Mouse (Mus musculus): ENCODE data around the gene Sgk1. TPM values are rescaled to one million over a fixed set of nuclear protein-coding genes. Genes with fewer than 3 reads are reported as not detected.

Gene Sgk1
- polyA plus RNA-seq, 1 experiment from 2014 or later = 27.4 TPM

GRCm38 (mm10) chr10:22000491-22001306 lies 118.7 kb downstream of the Sgk1 start:
- no peaks in the 10 kb centered on the region for H3K9me3 ChIP-seq (ENCODE audit: control insufficient read depth, low read length)
- no peaks in the 10 kb centered on the region for H3K4me1 ChIP-seq (ENCODE audit: control insufficient read depth, insufficient read depth, low read length)
- DNase-seq (ENCODE audit: low spot score) (peak; percentile 18), ATAC-seq (ENCODE audit: insufficient number of reproducible peaks, low FRiP score, low TSS enrichment, low read depth) (no peak)
- H3K9ac ChIP-seq (ENCODE audit: low read length) = no peak overlapping the region
- H3K27ac ChIP-seq (replicated peaks; ENCODE audit: low read depth, low read length) = no peak overlapping the region
- H3K36me3 ChIP-seq (ENCODE audit: control insufficient read depth, insufficient read depth, low read length) = no peaks in the 10 kb centered on the region
- WGBS = 81% methylated on average over 10 of the region's 10 CpGs
- no peaks in the 10 kb centered on the region for H3K27me3 ChIP-seq (ENCODE audit: control insufficient read depth, insufficient read depth, low read length)
- no peak overlapping the region for H3K4me2 ChIP-seq (ENCODE audit: low read depth, severe bottlenecking)
- H3K4me3 ChIP-seq (ENCODE audit: low read depth, low read length) = no peak overlapping the region

- no peaks in the 10 kb centered on the region for H3K36me3 ChIP-seq (ENCODE audit: control insufficient read depth, insufficient read depth, low read length)
- no peak overlapping the region for H3K9ac ChIP-seq (ENCODE audit: low read length)
- H3K4me2 ChIP-seq (ENCODE audit: low read depth, severe bottlenecking) = no peak overlapping the region
- H3K4me3 ChIP-seq (ENCODE audit: low read depth, low read length) = no peak overlapping the region
- WGBS = 98% methylated on average over 3 of the region's 5 CpGs
- ATAC-seq (ENCODE audit: insufficient number of reproducible peaks, low FRiP score, low TSS enrichment, low read depth) (no peak), DNase-seq (ENCODE audit: low spot score) (peak; percentile 16)
- no peak overlapping the region for H3K27ac ChIP-seq (replicated peaks; ENCODE audit: low read depth, low read length)
- H3K4me1 ChIP-seq (ENCODE audit: control insufficient read depth, insufficient read depth, low read length) = no peaks in the 10 kb centered on the region
- H3K9me3 ChIP-seq (ENCODE audit: control insufficient read depth, low read length) = no peaks in the 10 kb centered on the region
- no peaks in the 10 kb centered on the region for H3K27me3 ChIP-seq (ENCODE audit: control insufficient read depth, insufficient read depth, low read length)
Measured at GRCm38 (mm10) chr10:22001621-22002020, 119.6 kb downstream of the Sgk1 start.

GRCm38 (mm10) chr10:22004763-22005162 lies 122.8 kb downstream of the Sgk1 start:
- DNase-seq (ENCODE audit: low spot score) (peak; percentile 13), ATAC-seq (ENCODE audit: insufficient number of reproducible peaks, low FRiP score, low TSS enrichment, low read depth) (no peak)
- H3K9me3 ChIP-seq (ENCODE audit: control insufficient read depth, low read length) = no peaks in the 10 kb centered on the region
- H3K27me3 ChIP-seq (ENCODE audit: control insufficient read depth, insufficient read depth, low read length) = no peaks in the 10 kb centered on the region
- no peaks in the 10 kb centered on the region for H3K36me3 ChIP-seq (ENCODE audit: control insufficient read depth, insufficient read depth, low read length)
- H3K27ac ChIP-seq (replicated peaks; ENCODE audit: low read depth, low read length) = no peak overlapping the region
- no peak overlapping the region for H3K4me3 ChIP-seq (ENCODE audit: low read depth, low read length)
- H3K9ac ChIP-seq (ENCODE audit: low read length) = no peak overlapping the region
- H3K4me2 ChIP-seq (ENCODE audit: low read depth, severe bottlenecking) = no peak overlapping the region
- WGBS = 80% methylated on average over 5 of the region's 5 CpGs
- no peaks in the 10 kb centered on the region for H3K4me1 ChIP-seq (ENCODE audit: control insufficient read depth, insufficient read depth, low read length)

GRCm38 (mm10) chr10:22007160-22007801 lies 125.3 kb downstream of the Sgk1 start:
- no peak overlapping the region for H3K27ac ChIP-seq (replicated peaks; ENCODE audit: low read depth, low read length)
- DNase-seq (ENCODE audit: low spot score) (peak; percentile 19), ATAC-seq (ENCODE audit: insufficient number of reproducible peaks, low FRiP score, low TSS enrichment, low read depth) (no peak)
- H3K4me3 ChIP-seq (ENCODE audit: low read depth, low read length) = no peak overlapping the region
- no peaks in the 10 kb centered on the region for H3K27me3 ChIP-seq (ENCODE audit: control insufficient read depth, insufficient read depth, low read length)
- WGBS = 73% methylated on average over 10 of the region's 10 CpGs
- H3K9ac ChIP-seq (ENCODE audit: low read length) = no peak overlapping the region
- no peaks in the 10 kb centered on the region for H3K36me3 ChIP-seq (ENCODE audit: control insufficient read depth, insufficient read depth, low read length)
- no peak overlapping the region for H3K4me2 ChIP-seq (ENCODE audit: low read depth, severe bottlenecking)
- H3K9me3 ChIP-seq (ENCODE audit: control insufficient read depth, low read length) = no peaks in the 10 kb centered on the region
- H3K4me1 ChIP-seq (ENCODE audit: control insufficient read depth, insufficient read depth, low read length) = no peaks in the 10 kb centered on the region

GRCm38 (mm10) chr10:22007802-22008172 lies 125.8 kb downstream of the Sgk1 start:
- peak; percentile 46 for DNase-seq (ENCODE audit: low spot score)
- H3K27me3 ChIP-seq (ENCODE audit: control insufficient read depth, insufficient read depth, low read length) = no peaks in the 10 kb centered on the region
- no peak for ATAC-seq (ENCODE audit: insufficient number of reproducible peaks, low FRiP score, low TSS enrichment, low read depth)
- no peaks in the 10 kb centered on the region for H3K4me1 ChIP-seq (ENCODE audit: control insufficient read depth, insufficient read depth, low read length)
- H3K9ac ChIP-seq (ENCODE audit: low read length) = no peak overlapping the region
- H3K4me3 ChIP-seq (ENCODE audit: low read depth, low read length) = no peak overlapping the region
- 52% methylated on average over 4 of the region's 4 CpGs for WGBS
- no peak overlapping the region for H3K4me2 ChIP-seq (ENCODE audit: low read depth, severe bottlenecking)
- no peaks in the 10 kb centered on the region for H3K36me3 ChIP-seq (ENCODE audit: control insufficient read depth, insufficient read depth, low read length)
- no peaks in the 10 kb centered on the region for H3K9me3 ChIP-seq (ENCODE audit: control insufficient read depth, low read length)
- no peak overlapping the region for H3K27ac ChIP-seq (replicated peaks; ENCODE audit: low read depth, low read length)

GRCm38 (mm10) chr10:22010088-22010818 lies 128.3 kb downstream of the Sgk1 start:
- no peak overlapping the region for H3K9ac ChIP-seq (ENCODE audit: low read length)
- H3K4me1 ChIP-seq (ENCODE audit: control insufficient read depth, insufficient read depth, low read length) = no peaks in the 10 kb centered on the region
- ATAC-seq (ENCODE audit: insufficient number of reproducible peaks, low FRiP score, low TSS enrichment, low read depth) = no peak
- no peak overlapping the region for H3K4me3 ChIP-seq (ENCODE audit: low read depth, low read length)
- 37% methylated on average over 19 of the region's 19 CpGs for WGBS
- no peak overlapping the region for H3K4me2 ChIP-seq (ENCODE audit: low read depth, severe bottlenecking)
- H3K27ac ChIP-seq (replicated peaks; ENCODE audit: low read depth, low read length) = no peak overlapping the region
- no peaks in the 10 kb centered on the region for H3K9me3 ChIP-seq (ENCODE audit: control insufficient read depth, low read length)
- no peaks in the 10 kb centered on the region for H3K27me3 ChIP-seq (ENCODE audit: control insufficient read depth, insufficient read depth, low read length)
- peak; percentile 88 for DNase-seq (ENCODE audit: low spot score)
- H3K36me3 ChIP-seq (ENCODE audit: control insufficient read depth, insufficient read depth, low read length) = no peaks in the 10 kb centered on the region

- Histone ChIP-seq H3K4me3 (ENCODE audit: low read depth, low read length) (no peak overlapping the region), H3K9ac (ENCODE audit: low read length) (no peak overlapping the region), H3K4me1 (ENCODE audit: control insufficient read depth, insufficient read depth, low read length) (no peaks in the 10 kb centered on the region), H3K27ac (replicated peaks; ENCODE audit: low read depth, low read length) (no peak overlapping the region), H3K9me3 (ENCODE audit: control insufficient read depth, low read length) (no peaks in the 10 kb centered on the region), H3K4me2 (ENCODE audit: low read depth, severe bottlenecking) (no peak overlapping the region), H3K27me3 (ENCODE audit: control insufficient read depth, insufficient read depth, low read length) (no peaks in the 10 kb centered on the region), H3K36me3 (ENCODE audit: control insufficient read depth, insufficient read depth, low read length) (no peaks in the 10 kb centered on the region)
- DNase-seq (ENCODE audit: low spot score) = no peak
- ATAC-seq (ENCODE audit: insufficient number of reproducible peaks, low FRiP score, low TSS enrichment, low read depth) = no peak
- WGBS = 76% methylated on average over 16 of the region's 16 CpGs
Measured at GRCm38 (mm10) chr10:22017469-22018159, 135.6 kb downstream of the Sgk1 start.

GRCm38 (mm10) chr10:22018618-22019017 lies 136.6 kb downstream of the Sgk1 start:
- Histone ChIP-seq H3K27me3 (ENCODE audit: control insufficient read depth, insufficient read depth, low read length) (no peaks in the 10 kb centered on the region), H3K36me3 (ENCODE audit: control insufficient read depth, insufficient read depth, low read length) (no peaks in the 10 kb centered on the region), H3K27ac (replicated peaks; ENCODE audit: low read depth, low read length) (no peak overlapping the region), H3K4me1 (ENCODE audit: control insufficient read depth, insufficient read depth, low read length) (no peaks in the 10 kb centered on the region), H3K4me2 (ENCODE audit: low read depth, severe bottlenecking) (no peak overlapping the region), H3K9ac (ENCODE audit: low read length) (no peak overlapping the region), H3K4me3 (ENCODE audit: low read depth, low read length) (no peak overlapping the region), H3K9me3 (ENCODE audit: control insufficient read depth, low read length) (no peaks in the 10 kb centered on the region)
- DNase-seq (ENCODE audit: low spot score) = no peak
- ATAC-seq (ENCODE audit: insufficient number of reproducible peaks, low FRiP score, low TSS enrichment, low read depth) = no peak
- 91% methylated on average over 4 of the region's 4 CpGs for WGBS
